Mouse (Mus musculus) myocyte (in vitro differentiated cells): ENCODE results near the gene Srpx2. TPM values are rescaled to one million over a fixed set of nuclear protein-coding genes. Genes with fewer than 3 reads are reported as not detected.

Source experiments
- H3K27me3 ChIP-seq: one replicate; pipeline ENCODE4 v1.6.1; 2011; ENCODE audit not compliant: control insufficient read depth, insufficient read depth, insufficient read length
- H3K36me3 ChIP-seq: one replicate; pipeline ENCODE4 v1.6.1; 2011; ENCODE audit not compliant: control insufficient read depth, insufficient read depth
- H3K4me2 ChIP-seq: one replicate; pipeline ENCODE4 v1.6.1; 2011; ENCODE audit warnings: low read depth, control low read depth
- H3K4me3 ChIP-seq: one replicate; pipeline ENCODE4 v1.5.1; 2011; ENCODE audit warnings: mild to moderate bottlenecking, control low read depth, moderate library complexity
- H3K79me2 ChIP-seq: one replicate; pipeline ENCODE4 v1.6.1; 2011; ENCODE audit not compliant: control insufficient read depth, insufficient read depth
- H3ac ChIP-seq: one replicate; pipeline ENCODE4 v1.6.1; 2011; ENCODE audit not compliant: control insufficient read depth, insufficient read length
- CEBPB ChIP-seq: IDR thresholded peaks from 2 replicates; pipeline ENCODE4 v1.6.1; 2011; ENCODE audit warnings: mild to moderate bottlenecking, moderate library complexity; ENCODE audit not compliant: poor library complexity, insufficient read depth, severe bottlenecking
- E2F4 ChIP-seq: IDR thresholded peaks from one replicate; pipeline ENCODE4 v1.6.1; 2011; ENCODE audit warnings: mild to moderate bottlenecking, control low read depth, moderate library complexity; ENCODE audit not compliant: insufficient read depth
- MAX ChIP-seq: IDR thresholded peaks from one replicate; pipeline ENCODE4 v1.6.1; 2011; ENCODE audit warnings: low read depth, mild to moderate bottlenecking, control low read depth
- MYOD1 ChIP-seq, 3 experiments: IDR thresholded peaks; one replicate each; pipeline ENCODE4 v1.6.1; 2011; ENCODE audit warnings: control low read depth in 2 of 3, low read depth in 2 of 3, mild to moderate bottlenecking in 2 of 3, moderate library complexity in 1 of 3; ENCODE audit not compliant: insufficient read length in 2 of 3, control insufficient read depth in 1 of 3
- MYOG ChIP-seq, 3 experiments: IDR thresholded peaks; one replicate each; pipeline ENCODE4 v1.6.1; 2011; ENCODE audit warnings: control low read depth in 2 of 3, low read depth in 2 of 3, mild to moderate bottlenecking in 2 of 3; ENCODE audit not compliant: insufficient read length in 2 of 3, control insufficient read depth in 1 of 3, insufficient read depth in 1 of 3
- POLR2A ChIP-seq: IDR thresholded peaks from one replicate; pipeline ENCODE4 v1.6.1; 2011; ENCODE audit warnings: low read depth, mild to moderate bottlenecking, control low read depth, moderate library complexity; ENCODE audit not compliant: insufficient read length
- POLR2AphosphoS2 ChIP-seq: IDR thresholded peaks from one replicate; pipeline ENCODE4 v1.6.1; 2011; ENCODE audit warnings: low read depth, control low read depth; ENCODE audit not compliant: insufficient read length
- REST ChIP-seq: IDR thresholded peaks from one replicate; pipeline ENCODE4 v1.6.1; 2011; ENCODE audit warnings: mild to moderate bottlenecking, control low read depth, moderate library complexity; ENCODE audit not compliant: insufficient read depth, insufficient read length
- SRF ChIP-seq: IDR thresholded peaks from one replicate; pipeline ENCODE4 v1.6.1; 2011; ENCODE audit warnings: low read depth; ENCODE audit not compliant: control insufficient read depth, insufficient read length
- TCF12 ChIP-seq: IDR thresholded peaks from one replicate; pipeline ENCODE4 v1.6.1; 2011; ENCODE audit warnings: mild to moderate bottlenecking, control low read depth; ENCODE audit not compliant: poor library complexity, insufficient read depth, severe bottlenecking
- TCF3 ChIP-seq: IDR thresholded peaks from one replicate; pipeline ENCODE4 v1.6.1; 2011; ENCODE audit warnings: low read depth, control low read depth; ENCODE audit not compliant: insufficient read length
- USF1 ChIP-seq: IDR thresholded peaks from one replicate; pipeline ENCODE4 v1.6.1; 2011; ENCODE audit warnings: low read depth, mild to moderate bottlenecking, control low read depth, moderate library complexity
- polyA plus RNA-seq: library from polyadenylated mRNA; unstranded; fragments of >200 nt; fragmentation: generic; extraction: Trizol; gene quantifications from one replicate; pipeline ENCODE4 v1.2.1, GENCODE M21; 2012; ENCODE audit warnings: missing spikeins

Gene Srpx2
- polyA plus RNA-seq, 1 experiment = 41.2 TPM

DNA sequence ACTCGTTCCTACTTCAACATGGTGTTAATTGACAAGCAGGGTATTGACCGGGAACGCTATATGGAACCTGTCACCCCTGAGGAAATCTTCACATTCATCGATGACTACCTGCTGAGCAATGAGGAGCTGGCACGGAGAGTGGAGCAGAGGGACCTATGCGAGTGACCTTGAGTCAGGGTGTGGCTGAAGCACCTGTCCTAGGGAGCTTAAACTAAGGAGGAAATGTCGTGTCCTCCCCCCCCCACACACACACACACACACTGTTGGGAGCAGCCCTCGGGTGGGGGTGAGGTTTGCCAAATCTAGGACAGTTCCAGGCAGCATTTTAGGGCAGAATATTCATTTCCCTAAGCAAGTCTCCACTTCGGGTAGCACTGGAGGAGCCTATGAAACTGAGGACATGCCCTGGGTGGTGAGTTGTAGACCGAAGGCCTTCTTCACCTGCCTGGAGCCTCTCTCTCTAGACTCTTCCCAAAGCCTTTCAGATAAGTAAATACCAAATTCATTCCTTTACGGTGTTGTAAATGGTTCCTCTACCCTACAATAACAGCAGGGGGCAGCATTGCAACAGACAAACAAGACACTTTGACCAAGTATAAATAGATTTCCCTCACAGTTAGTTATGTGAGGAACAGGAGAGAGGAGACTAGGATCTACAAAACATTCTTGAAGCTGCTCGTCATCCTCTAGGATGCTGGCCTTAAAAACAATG is 23.2 kb downstream of the Srpx2 start:
- no peaks in the 10 kb centered on the region for H3K36me3 ChIP-seq
- no peak overlapping the region for H3K4me2 ChIP-seq
- H3K27me3 ChIP-seq = no peaks in the 10 kb centered on the region
- TF ChIP-seq CEBPB = no peak
- H3K79me2 ChIP-seq = no peaks in the 10 kb centered on the region
- no peak overlapping the region for H3K4me3 ChIP-seq
- no peak overlapping the region for H3ac ChIP-seq

DNA sequence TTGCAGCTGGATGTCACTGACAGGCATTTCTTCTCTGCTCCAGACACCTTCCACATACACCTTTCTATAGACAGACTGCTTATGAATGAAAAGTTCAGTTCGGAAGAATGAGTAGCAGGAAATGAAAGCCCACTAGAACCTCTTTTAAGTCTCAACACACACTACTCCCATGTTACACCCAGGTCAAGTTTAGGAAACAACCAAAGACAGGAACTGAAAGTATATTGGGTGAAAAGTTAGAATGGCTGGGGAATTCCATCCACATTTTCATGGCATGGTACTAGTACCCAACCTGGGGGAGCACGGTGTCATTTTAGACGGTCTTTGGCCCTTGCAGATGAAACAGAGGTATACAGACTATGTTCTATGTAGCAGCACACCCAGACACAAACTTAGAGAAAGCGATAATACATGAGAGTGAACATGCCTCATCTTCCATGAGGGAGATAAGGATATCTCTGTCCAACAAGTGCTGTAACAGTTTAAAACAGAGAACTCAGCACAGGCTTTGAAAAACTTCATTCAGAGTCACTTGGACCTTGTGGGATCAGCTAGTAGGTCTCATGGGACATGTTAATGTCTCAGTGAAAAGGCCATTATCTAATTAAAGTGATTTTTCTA is 28.5 kb downstream of the Srpx2 start:
- Histone ChIP-seq H3K79me2 (no peaks in the 10 kb centered on the region), H3K4me3 (no peak overlapping the region), H3K36me3 (no peaks in the 10 kb centered on the region), H3K4me2 (no peak overlapping the region), H3ac (no peak overlapping the region), H3K27me3 (no peaks in the 10 kb centered on the region)
- TF ChIP-seq USF1 (no peak), MYOG (IDR thresholded peaks at IDR 0.05; ENCODE audit: control insufficient read depth in 1 of 3, insufficient read depth in 1 of 3, insufficient read length in 2 of 3, low read depth in 2 of 3) (no peak), MYOD1 (IDR thresholded peaks at IDR 0.05; ENCODE audit: control insufficient read depth in 1 of 3, insufficient read length in 2 of 3, low read depth in 2 of 3) (no peak)

DNA sequence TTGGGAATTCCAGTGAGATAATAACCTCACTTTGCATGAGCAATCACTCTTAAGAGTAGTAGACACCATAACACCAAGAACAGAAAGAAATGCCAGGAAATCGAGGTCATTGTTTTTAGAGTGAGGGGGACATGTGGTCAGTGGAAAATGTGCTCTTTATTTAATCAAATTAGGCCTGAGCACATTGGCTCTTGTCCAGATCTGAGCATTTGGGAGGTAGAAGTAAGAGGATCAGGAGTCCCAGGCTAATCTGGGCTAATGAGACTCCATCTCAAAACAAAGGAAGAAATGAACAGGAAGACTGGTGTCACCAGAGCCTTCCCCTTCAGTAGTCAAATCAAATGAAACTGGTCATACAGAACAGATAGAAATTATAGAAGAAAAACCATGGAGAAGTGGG is 31.3 kb downstream of the Srpx2 start:
- H3K4me2 ChIP-seq = no peak overlapping the region
- no peaks in the 10 kb centered on the region for H3K36me3 ChIP-seq
- H3K79me2 ChIP-seq = no peaks in the 10 kb centered on the region
- H3K4me3 ChIP-seq = no peak overlapping the region
- H3ac ChIP-seq = no peak overlapping the region
- TF ChIP-seq MYOD1 (IDR thresholded peaks at IDR 0.05; ENCODE audit: control insufficient read depth in 1 of 3, insufficient read length in 2 of 3, low read depth in 2 of 3) (no peak), POLR2AphosphoS2 (no peak), CEBPB (no peak), POLR2A (no peak), MYOG (IDR thresholded peaks at IDR 0.05; ENCODE audit: control insufficient read depth in 1 of 3, insufficient read depth in 1 of 3, insufficient read length in 2 of 3, low read depth in 2 of 3) (no peak), TCF12 (no peak), TCF3 (no peak), USF1 (no peak), MAX (no peak), E2F4 (no peak), REST (no peak), SRF (no peak)
- no peaks in the 10 kb centered on the region for H3K27me3 ChIP-seq

DNA sequence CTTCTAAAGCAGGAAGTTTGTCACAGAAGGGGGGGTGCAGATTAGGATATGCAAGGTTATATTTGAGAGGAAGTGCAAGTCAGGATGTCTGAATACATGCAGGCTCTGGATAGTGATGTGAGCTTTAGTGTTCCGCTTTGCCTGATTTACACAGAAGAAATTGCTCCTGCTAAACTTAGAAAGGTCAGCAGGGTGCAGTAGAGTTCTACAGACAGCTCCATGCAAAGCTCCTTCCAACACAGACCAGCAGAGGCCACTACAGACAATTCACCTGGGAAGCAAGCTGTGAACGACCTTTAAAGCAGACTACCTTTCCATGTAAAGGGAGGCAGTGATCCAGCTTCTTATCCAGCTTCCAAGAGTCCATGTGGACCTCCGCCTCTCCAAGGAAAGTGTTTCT is 39.2 kb downstream of the Srpx2 start:
- no peaks in the 10 kb centered on the region for H3K79me2 ChIP-seq
- no peak for TF ChIP-seq POLR2A
- no peak for TF ChIP-seq E2F4
- no peak for TF ChIP-seq TCF12
- no peak for TF ChIP-seq MYOG (IDR thresholded peaks at IDR 0.05; ENCODE audit: control insufficient read depth in 1 of 3, insufficient read depth in 1 of 3, insufficient read length in 2 of 3, low read depth in 2 of 3)
- TF ChIP-seq MAX = no peak
- TF ChIP-seq REST = no peak
- TF ChIP-seq USF1 = no peak
- no peak for TF ChIP-seq POLR2AphosphoS2
- TF ChIP-seq MYOD1 (IDR thresholded peaks at IDR 0.05; ENCODE audit: control insufficient read depth in 1 of 3, insufficient read length in 2 of 3, low read depth in 2 of 3) = no peak
- TF ChIP-seq SRF = no peak

DNA sequence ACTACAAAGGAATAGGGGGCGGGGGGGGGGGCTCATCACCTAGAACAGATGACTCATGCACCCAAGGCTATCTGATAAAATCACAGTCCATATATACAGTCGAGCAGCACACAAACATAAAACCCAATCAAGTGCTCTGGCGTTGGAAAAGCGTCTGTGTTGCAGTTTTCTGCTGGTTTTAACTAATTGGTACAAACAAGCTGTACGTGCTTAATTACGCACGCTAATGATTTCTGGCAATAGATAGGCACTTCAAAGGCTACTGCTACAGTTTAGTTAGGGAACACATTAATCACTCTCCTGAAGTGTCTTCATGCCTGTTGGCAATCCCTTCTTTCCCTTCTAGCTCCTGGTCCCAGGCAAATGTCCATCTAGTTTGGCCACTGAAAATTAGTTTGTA is 46.4 kb downstream of the Srpx2 start:
- TF ChIP-seq REST = no peak
- TF ChIP-seq POLR2A = no peak
- no peak for TF ChIP-seq MYOG (IDR thresholded peaks at IDR 0.05; ENCODE audit: control insufficient read depth in 1 of 3, insufficient read depth in 1 of 3, insufficient read length in 2 of 3, low read depth in 2 of 3)
- no peak for TF ChIP-seq TCF3
- TF ChIP-seq POLR2AphosphoS2 = no peak
- TF ChIP-seq SRF = no peak
- TF ChIP-seq MYOD1 (IDR thresholded peaks at IDR 0.05; ENCODE audit: control insufficient read depth in 1 of 3, insufficient read length in 2 of 3, low read depth in 2 of 3) = no peak
- no peak for TF ChIP-seq E2F4
- TF ChIP-seq CEBPB = no peak
- TF ChIP-seq TCF12 = no peak
- TF ChIP-seq MAX = no peak
- no peak for TF ChIP-seq USF1
- no peaks in the 10 kb centered on the region for H3K36me3 ChIP-seq
- no peak overlapping the region for H3K4me3 ChIP-seq
- H3K27me3 ChIP-seq = no peaks in the 10 kb centered on the region
- no peaks in the 10 kb centered on the region for H3K79me2 ChIP-seq
- H3K4me2 ChIP-seq = no peak overlapping the region
- H3ac ChIP-seq = no peak overlapping the region

More for the DNA sequence above, 39.2 kb downstream of the Srpx2 start:
- Histone ChIP-seq H3K4me2 (no peak overlapping the region), H3K36me3 (no peaks in the 10 kb centered on the region), H3K27me3 (no peaks in the 10 kb centered on the region), H3ac (no peak overlapping the region), H3K4me3 (no peak overlapping the region)
